8 mouse cellular contexts compared by ENCODE assay signal in genomic region chr17:32829540-32830417, GRCm38 (mm10). TPM values are rescaled to one million over a fixed set of nuclear protein-coding genes. Genes with fewer than 3 reads are reported as not detected.
DNase-seq lines count a peak whose midpoint lies in the region; ATAC-seq and TF ChIP-seq lines count a peak whose summit lies in the region.

Gene Zfp799 (minus strand): TSS chr17:32830261.

- peak within 1 kb of the TSS; percentile 87 for H3K4me2 ChIP-seq in embryonic facial prominence, embryonic 13.5 days
- H3K4me2 ChIP-seq in limb, embryonic 12.5 days: peak within 1 kb of the TSS; percentile 73
- H3K4me2 ChIP-seq in midbrain, embryonic 15.5 days: peak within 1 kb of the TSS; percentile 72

- peak within 1 kb of the TSS; percentile 69 for H3K27ac ChIP-seq in embryonic facial prominence, embryonic 13.5 days
- peak within 1 kb of the TSS; percentile 12; the same call in 1 of the 2 replicates for H3K27ac ChIP-seq in kidney, adult 2 months (ENCODE audit: insufficient read depth, low read depth, low read length)
- H3K27ac ChIP-seq in limb, embryonic 12.5 days: peak within 1 kb of the TSS; percentile 80
- H3K27ac ChIP-seq in midbrain, embryonic 15.5 days: peak within 1 kb of the TSS; percentile 76
- no peak within 1 kb of the TSS for H3K27ac ChIP-seq in spleen, adult 2 months (ENCODE audit: insufficient read depth, low read length)

- H3K4me1 ChIP-seq in embryonic facial prominence, embryonic 13.5 days: peaks cover 8% of the 10 kb centered on the region
- H3K4me1 ChIP-seq in kidney, adult 2 months (ENCODE audit: control insufficient read depth, insufficient read depth, low read length): peaks cover 3% of the 10 kb centered on the region; the same call in 1 of the 2 replicates
- H3K4me1 ChIP-seq in limb, embryonic 12.5 days (replicated peaks): peaks cover 6% of the 10 kb centered on the region
- H3K4me1 ChIP-seq in midbrain, embryonic 15.5 days: peaks cover 16% of the 10 kb centered on the region
- H3K4me1 ChIP-seq in spleen, adult 2 months (ENCODE audit: control insufficient read depth, insufficient read depth, insufficient read length): peaks cover 2% of the 10 kb centered on the region; the same call in 1 of the 2 replicates

- TF ChIP-seq CTCF in kidney, adult 2 months (conservative IDR thresholded peaks at IDR 0.05; ENCODE audit: insufficient read depth, insufficient read length, low read depth, low read length): no peak
- no peak for TF ChIP-seq CTCF in spleen, adult 2 months (IDR thresholded peaks at IDR 0.05; ENCODE audit: extremely low read depth, insufficient read depth, insufficient read length, insufficient replicate concordance)

- no peaks in the 10 kb centered on the region for H3K9me3 ChIP-seq in embryonic facial prominence, embryonic 13.5 days
- no peaks in the 10 kb centered on the region for H3K9me3 ChIP-seq in limb, embryonic 12.5 days
- H3K9me3 ChIP-seq in midbrain, embryonic 15.5 days: no peaks in the 10 kb centered on the region

- peak within 1 kb of the TSS; percentile 96 for H3K9ac ChIP-seq in embryonic facial prominence, embryonic 13.5 days
- H3K9ac ChIP-seq in limb, embryonic 12.5 days (replicated peaks): peak within 1 kb of the TSS; percentile 94
- H3K9ac ChIP-seq in midbrain, embryonic 15.5 days: peak within 1 kb of the TSS; percentile 96

- peak within 1 kb of the TSS; percentile 83 for H3K4me3 ChIP-seq in embryonic facial prominence, embryonic 13.5 days
- H3K4me3 ChIP-seq in kidney, adult 2 months (ENCODE audit: insufficient read depth, low read depth, low read length): peak within 1 kb of the TSS; percentile 78
- H3K4me3 ChIP-seq in limb, embryonic 12.5 days (replicated peaks): peak within 1 kb of the TSS; percentile 80
- H3K4me3 ChIP-seq in midbrain, embryonic 15.5 days: peak within 1 kb of the TSS; percentile 82
- peak within 1 kb of the TSS; percentile 82 for H3K4me3 ChIP-seq in spleen, adult 2 months (ENCODE audit: extremely low read depth, insufficient read depth, insufficient read length)

- no peaks in the 10 kb centered on the region for H3K27me3 ChIP-seq in embryonic facial prominence, embryonic 13.5 days
- H3K27me3 ChIP-seq in kidney, adult 2 months (replicated peaks; ENCODE audit: control insufficient read depth, insufficient read depth, low read length): no peaks in the 10 kb centered on the region
- no peaks in the 10 kb centered on the region for H3K27me3 ChIP-seq in limb, embryonic 12.5 days
- no peaks in the 10 kb centered on the region for H3K27me3 ChIP-seq in midbrain, embryonic 15.5 days (replicated peaks)
- no peaks in the 10 kb centered on the region for H3K27me3 ChIP-seq in spleen, adult 2 months (ENCODE audit: control insufficient read depth, insufficient read depth, low read length)

- no peak for TF ChIP-seq POLR2A in kidney, adult 2 months (IDR thresholded peaks at IDR 0.05; ENCODE audit: low read depth, low read length)
- peak; percentile 31; the same call in 1 of the 2 replicates for TF ChIP-seq POLR2A in spleen, adult 2 months (IDR thresholded peaks at IDR 0.05; ENCODE audit: low read depth, low read length)

- peaks cover 24% of the 10 kb centered on the region for H3K36me3 ChIP-seq in embryonic facial prominence, embryonic 13.5 days
- no peaks in the 10 kb centered on the region; the same call in 1 of the 2 replicates for H3K36me3 ChIP-seq in kidney, adult 2 months (ENCODE audit: control insufficient read depth, insufficient read depth, low read length)
- peaks cover 25% of the 10 kb centered on the region for H3K36me3 ChIP-seq in limb, embryonic 12.5 days
- peaks cover 18% of the 10 kb centered on the region; the same call in 1 of the 2 replicates for H3K36me3 ChIP-seq in midbrain, embryonic 15.5 days (replicated peaks)
- no peaks in the 10 kb centered on the region for H3K36me3 ChIP-seq in spleen, adult 2 months (ENCODE audit: control insufficient read depth, insufficient read depth, low read length)

- peak; percentile 94 for ATAC-seq in embryonic facial prominence, embryonic 13.5 days (ENCODE audit: insufficient number of reproducible peaks, insufficient read depth, low FRiP score, low TSS enrichment, low read depth)
- ATAC-seq in limb, embryonic 12.5 days (ENCODE audit: insufficient number of reproducible peaks, insufficient read depth, low FRiP score, low TSS enrichment, low read depth): peak; percentile 95
- peak; percentile 99 for ATAC-seq in midbrain, embryonic 15.5 days (replicated peaks)

- peak; percentile 59 to 60 for DNase-seq in urinary bladder, adult 18-20 months (ENCODE audit: low spot score in 2 of 2)
- DNase-seq in urinary bladder, postnatal 10 days (ENCODE audit: low spot score): no peak
- DNase-seq in heart, adult 18-20 months: peak; percentile 83 to 87
- DNase-seq in kidney, adult 2 months: peak; percentile 89
- peak; percentile 48 to 59 for DNase-seq in spleen, adult 2 months (ENCODE audit: low read depth in 1 of 2, low spot score in 2 of 2)

- 1% methylated on average over 35 of the region's 35 CpGs for WGBS in embryonic facial prominence, embryonic 13.5 days
- WGBS in kidney, adult 2 months: 2% methylated on average over 35 of the region's 35 CpGs
- 2% methylated on average over 30 of the region's 35 CpGs for WGBS in limb, embryonic 12.5 days
- 1% methylated on average over 35 of the region's 35 CpGs for WGBS in midbrain, embryonic 15.5 days
- 4% methylated on average over 35 of the region's 35 CpGs for WGBS in spleen, adult 2 months

RNA-seq across cellular contexts. Expression of gene Zfp799, which starts in this region (rescaled TPM):
- polyA plus RNA-seq in embryonic facial prominence, embryonic 13.5 days (2015; fragmentation: Nextera tagmentation; extraction: Ambion mirVana): 20.2 TPM in 2 replicates
- 1 to 10 TPM; 7.9 to 9.3 TPM for total RNA-seq in heart, adult 18-20 months (2021)
- polyA plus RNA-seq in kidney, adult 2 months (2012; rRNA removed): 3.4 and 3.6 TPM in 2 replicates
- polyA plus RNA-seq in limb, embryonic 12.5 days (2016; fragmentation: Nextera tagmentation; extraction: Ambion mirVana): 19.9 and 21.8 TPM in 2 replicates
- polyA plus RNA-seq in midbrain, embryonic 15.5 days (2015; fragmentation: Nextera tagmentation; extraction: Ambion mirVana): 19.2 and 22.2 TPM in 2 replicates
- 1.2 and 3.4 TPM in 2 replicates for polyA plus RNA-seq in spleen, adult 2 months (2012; rRNA removed)
